Mouse (Mus musculus) G1E (cell line): ENCODE measurements around the gene Ahnak.

Source experiments
- CTCF ChIP-seq: IDR thresholded peaks from 2 replicates; pipeline ENCODE4 v1.5.1; 2012; ENCODE audit warnings: low read depth, low read length, inconsistent platforms, mixed read lengths
- GATA1 ChIP-seq: IDR thresholded peaks from 2 replicates; pipeline ENCODE4 v1.6.1; 2012; ENCODE audit warnings: borderline replicate concordance, low read length, inconsistent platforms, mixed read lengths
- POLR2AphosphoS5 ChIP-seq: IDR thresholded peaks from 2 replicates; pipeline ENCODE4 v1.6.1; 2012; ENCODE audit warnings: low read depth, low read length, inconsistent platforms; ENCODE audit not compliant: insufficient replicate concordance

DNA sequence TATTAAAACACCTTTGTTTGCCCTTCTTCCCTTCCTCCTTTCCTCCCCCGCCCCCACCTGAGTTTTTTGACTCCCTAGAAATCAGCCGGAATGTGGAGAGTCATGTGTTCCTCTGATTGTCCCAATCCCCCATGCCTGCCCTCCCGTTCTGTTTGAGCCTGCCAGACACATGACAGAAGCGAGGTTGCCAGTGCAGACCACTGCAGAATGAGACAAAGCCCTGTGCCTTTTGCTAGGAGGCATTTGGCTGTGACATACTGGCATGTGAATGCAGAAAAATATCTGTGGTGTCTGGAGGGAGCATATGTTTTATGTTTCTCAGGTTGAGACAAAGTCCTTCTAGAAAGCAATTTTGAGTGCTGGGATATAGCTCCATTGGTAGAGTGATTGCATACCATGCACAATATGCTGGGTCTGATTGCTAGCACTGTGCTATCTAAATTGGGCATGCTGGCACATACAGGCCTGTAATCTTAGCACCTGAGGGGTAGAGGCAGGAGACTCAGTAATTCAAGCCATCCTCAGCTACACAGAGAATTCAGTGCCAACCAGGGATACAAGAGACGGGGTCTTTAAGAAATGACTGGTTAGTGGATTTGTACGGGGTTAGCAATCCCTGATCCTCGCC is 43.5 kb downstream of the Ahnak start:
- TF ChIP-seq CTCF (no peak), POLR2AphosphoS5 (no peak), GATA1 (no peak)
